Mouse (Mus musculus): ENCODE data around the gene Muc4. TPM values are rescaled to one million over a fixed set of nuclear protein-coding genes. Genes with fewer than 3 reads are reported as not detected.

Gene Muc4
- polyA plus RNA-seq, 1 experiment = not detected

DNA sequence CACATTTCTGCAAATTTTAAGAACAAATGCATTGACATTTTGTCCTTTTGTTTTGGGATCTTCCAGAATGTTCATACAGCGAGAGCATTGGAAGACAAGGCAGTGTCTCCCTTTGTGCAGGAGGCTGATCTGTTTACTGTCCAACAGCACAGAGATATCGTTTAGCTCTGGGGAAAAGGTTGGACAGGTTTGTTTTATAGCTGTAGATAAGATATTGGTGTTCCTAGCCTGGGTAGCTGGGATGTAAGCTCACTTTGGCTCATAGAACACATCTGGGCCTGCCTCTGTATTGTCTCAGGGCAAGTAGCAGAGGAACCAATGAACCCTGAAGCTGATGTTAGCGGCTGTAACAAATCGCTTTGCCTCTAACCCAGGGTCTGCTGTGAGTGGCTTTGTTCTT, 11.9 kb upstream of the Muc4 start:
- H3K4me3 ChIP-seq (ENCODE audit: insufficient read depth, low read length) = no peak overlapping the region
- H3K27ac ChIP-seq (ENCODE audit: insufficient read depth, low read length) = no peak overlapping the region

DNA sequence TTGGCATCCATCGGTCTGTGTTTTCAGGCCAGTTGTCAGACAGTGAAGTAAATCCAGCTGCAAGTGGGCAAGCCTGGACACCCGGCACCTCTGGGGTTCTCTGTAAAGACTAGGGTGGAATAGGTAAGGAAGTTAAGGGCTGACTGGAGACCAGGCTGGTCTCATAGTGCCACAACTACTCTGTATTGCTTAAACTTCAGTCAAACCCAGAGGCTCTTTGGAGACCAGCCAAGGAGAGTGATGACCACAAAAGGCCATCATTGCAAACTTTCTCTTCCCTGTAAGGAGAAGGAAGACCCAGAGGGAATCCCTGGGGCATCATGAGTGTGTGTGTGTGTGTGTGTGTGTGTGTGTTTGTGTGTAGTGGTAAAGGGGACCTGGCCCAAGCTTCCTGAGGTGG, 11.4 kb upstream of the Muc4 start:
- Histone ChIP-seq H3K4me1 (ENCODE audit: control insufficient read depth, insufficient read depth, low read length) (no peaks in the 10 kb centered on the region), H3K4me3 (ENCODE audit: insufficient read depth, low read length) (no peak overlapping the region), H3K27ac (ENCODE audit: insufficient read depth, low read length) (no peak overlapping the region)
- TF ChIP-seq CTCF (IDR thresholded peaks at IDR 0.05; ENCODE audit: borderline replicate concordance, insufficient read depth, low read length) (no peak), POLR2A (IDR thresholded peaks at IDR 0.05; ENCODE audit: low read depth, low read length) (no peak)

More for the DNA sequence above, 11.9 kb upstream of the Muc4 start:
- no peaks in the 10 kb centered on the region for H3K4me1 ChIP-seq (ENCODE audit: control insufficient read depth, insufficient read depth, low read length)
- TF ChIP-seq CTCF (IDR thresholded peaks at IDR 0.05; ENCODE audit: borderline replicate concordance, insufficient read depth, low read length) = no peak
- TF ChIP-seq POLR2A (IDR thresholded peaks at IDR 0.05; ENCODE audit: low read depth, low read length) = no peak

DNA sequence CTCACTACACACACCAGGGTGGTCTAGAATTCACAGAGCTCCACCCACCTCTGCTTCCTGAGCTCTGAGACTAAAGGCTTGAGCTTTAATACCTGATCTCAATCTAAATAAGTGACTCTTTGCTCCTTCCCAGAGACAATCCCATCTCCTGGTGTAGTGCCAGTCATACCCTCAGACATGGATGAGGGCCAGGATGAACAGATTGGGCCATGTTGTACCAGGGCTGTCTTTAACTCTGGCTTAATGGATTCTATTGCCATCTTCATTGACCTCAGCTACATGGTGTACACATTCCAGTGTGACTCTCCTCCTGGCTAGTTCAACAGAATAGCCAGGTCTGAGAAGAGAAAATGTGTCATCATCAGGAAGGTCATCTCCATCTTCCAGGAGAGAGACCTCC, 9.2 kb upstream of the Muc4 start:
- H3K27ac ChIP-seq (ENCODE audit: insufficient read depth, low read length) = no peak overlapping the region
- TF ChIP-seq CTCF (IDR thresholded peaks at IDR 0.05; ENCODE audit: borderline replicate concordance, insufficient read depth, low read length) (no peak), POLR2A (IDR thresholded peaks at IDR 0.05; ENCODE audit: low read depth, low read length) (no peak)
- H3K4me3 ChIP-seq (ENCODE audit: insufficient read depth, low read length) = no peak overlapping the region
- H3K4me1 ChIP-seq (ENCODE audit: control insufficient read depth, insufficient read depth, low read length) = no peaks in the 10 kb centered on the region

DNA sequence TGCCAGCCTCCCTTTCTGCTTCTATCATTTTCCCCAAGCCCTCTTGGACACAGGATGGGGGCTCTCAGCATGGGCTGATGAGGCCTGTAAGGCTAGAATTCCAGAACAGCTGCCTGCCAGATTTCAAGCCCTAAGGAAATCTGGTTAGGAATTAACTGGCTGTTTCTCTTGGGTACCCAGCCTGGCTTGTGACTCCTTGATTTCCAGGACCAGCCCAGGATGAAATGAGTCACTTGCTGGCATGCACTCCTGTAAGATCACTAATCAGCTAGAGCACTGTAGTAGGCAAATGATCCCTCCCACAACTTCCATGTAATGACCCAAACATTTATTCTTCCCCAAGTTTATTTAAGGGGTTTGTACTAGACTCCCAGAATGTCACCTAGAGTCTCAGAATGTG, 7.4 kb upstream of the Muc4 start:
- no peak for TF ChIP-seq POLR2A (IDR thresholded peaks at IDR 0.05; ENCODE audit: low read depth, low read length)

DNA sequence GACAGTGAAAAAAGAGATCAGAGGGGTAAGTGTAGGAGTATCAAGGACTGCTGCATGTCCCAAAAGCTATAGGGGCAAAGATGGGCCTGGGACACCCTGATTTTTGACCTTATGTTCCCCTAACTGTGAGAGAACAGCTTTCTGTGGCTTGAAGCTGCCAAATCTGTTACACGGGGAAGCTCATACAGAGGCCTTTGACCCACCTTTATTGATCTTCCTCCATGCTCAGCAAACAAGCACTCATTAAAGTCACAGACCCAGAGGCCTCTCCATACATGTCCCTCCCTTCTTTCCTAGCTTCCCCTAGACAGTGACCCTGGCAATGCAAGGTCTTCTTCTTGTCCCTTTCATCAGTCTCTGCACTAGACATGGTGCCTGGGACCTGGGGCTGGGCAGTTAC, 7.0 kb upstream of the Muc4 start:
- Histone ChIP-seq H3K4me1 (ENCODE audit: control insufficient read depth, insufficient read depth, low read length) (no peaks in the 10 kb centered on the region), H3K4me3 (ENCODE audit: insufficient read depth, low read length) (no peak overlapping the region), H3K27ac (ENCODE audit: insufficient read depth, low read length) (no peak overlapping the region)
- no peak for TF ChIP-seq CTCF (IDR thresholded peaks at IDR 0.05; ENCODE audit: borderline replicate concordance, insufficient read depth, low read length)
- TF ChIP-seq POLR2A (IDR thresholded peaks at IDR 0.05; ENCODE audit: low read depth, low read length) = no peak

More for the DNA sequence above, 7.4 kb upstream of the Muc4 start:
- Histone ChIP-seq H3K4me3 (ENCODE audit: insufficient read depth, low read length) (no peak overlapping the region), H3K27ac (ENCODE audit: insufficient read depth, low read length) (no peak overlapping the region), H3K4me1 (ENCODE audit: control insufficient read depth, insufficient read depth, low read length) (no peaks in the 10 kb centered on the region)

DNA sequence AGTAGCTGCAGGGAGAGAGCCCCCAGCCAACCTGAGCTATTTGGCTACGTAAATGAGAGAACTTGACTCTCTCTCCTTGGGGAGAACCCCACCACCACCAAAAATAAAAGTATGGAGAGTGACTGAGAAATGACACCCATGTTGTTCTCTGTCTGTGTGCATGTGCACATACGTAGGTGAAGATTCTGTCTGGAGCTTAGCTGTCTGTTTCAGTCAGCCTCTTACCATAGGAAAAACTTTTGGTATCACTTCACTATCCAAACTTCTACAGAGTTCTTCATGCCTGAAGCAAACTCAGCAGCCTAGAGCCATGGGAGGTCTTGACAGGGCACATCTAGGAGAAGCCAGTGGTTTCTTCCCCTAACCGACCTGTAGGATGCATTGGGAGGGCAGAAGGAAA, 2.5 kb upstream of the Muc4 start:
- no peak for TF ChIP-seq CTCF (IDR thresholded peaks at IDR 0.05; ENCODE audit: borderline replicate concordance, insufficient read depth, low read length)
- TF ChIP-seq POLR2A (IDR thresholded peaks at IDR 0.05; ENCODE audit: low read depth, low read length) = no peak
- Histone ChIP-seq H3K27ac (ENCODE audit: insufficient read depth, low read length) (no peak overlapping the region), H3K4me1 (ENCODE audit: control insufficient read depth, insufficient read depth, low read length) (no peaks in the 10 kb centered on the region), H3K4me3 (ENCODE audit: insufficient read depth, low read length) (no peak overlapping the region)

DNA sequence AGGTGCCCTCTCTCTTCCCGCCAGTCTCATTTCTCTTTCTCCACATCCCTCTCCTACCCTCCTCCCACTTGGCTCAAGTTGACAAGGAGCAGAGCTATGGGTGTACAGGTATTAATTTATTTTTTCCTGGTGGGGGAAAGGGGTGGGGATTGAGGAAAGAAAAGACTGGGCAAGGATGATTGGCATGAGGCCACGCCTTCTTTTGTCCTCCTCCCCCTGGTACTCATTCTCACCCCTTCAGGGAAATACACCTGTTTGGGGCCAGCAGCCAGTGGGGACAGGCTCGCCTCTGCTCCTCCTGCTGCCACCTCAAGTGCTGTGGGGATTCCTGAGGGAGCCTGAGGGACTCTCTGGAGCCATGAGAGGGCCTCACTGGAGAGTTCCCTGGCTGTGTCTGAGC, 336 bp downstream of the Muc4 start:
- Histone ChIP-seq H3K4me1 (ENCODE audit: control insufficient read depth, insufficient read depth, low read length) (no peaks in the 10 kb centered on the region), H3K4me3 (ENCODE audit: insufficient read depth, low read length) (no peak overlapping the region), H3K27ac (ENCODE audit: insufficient read depth, low read length) (no peak overlapping the region)
- TF ChIP-seq CTCF (IDR thresholded peaks at IDR 0.05; ENCODE audit: borderline replicate concordance, insufficient read depth, low read length) (no peak), POLR2A (IDR thresholded peaks at IDR 0.05; ENCODE audit: low read depth, low read length) (no peak)

DNA sequence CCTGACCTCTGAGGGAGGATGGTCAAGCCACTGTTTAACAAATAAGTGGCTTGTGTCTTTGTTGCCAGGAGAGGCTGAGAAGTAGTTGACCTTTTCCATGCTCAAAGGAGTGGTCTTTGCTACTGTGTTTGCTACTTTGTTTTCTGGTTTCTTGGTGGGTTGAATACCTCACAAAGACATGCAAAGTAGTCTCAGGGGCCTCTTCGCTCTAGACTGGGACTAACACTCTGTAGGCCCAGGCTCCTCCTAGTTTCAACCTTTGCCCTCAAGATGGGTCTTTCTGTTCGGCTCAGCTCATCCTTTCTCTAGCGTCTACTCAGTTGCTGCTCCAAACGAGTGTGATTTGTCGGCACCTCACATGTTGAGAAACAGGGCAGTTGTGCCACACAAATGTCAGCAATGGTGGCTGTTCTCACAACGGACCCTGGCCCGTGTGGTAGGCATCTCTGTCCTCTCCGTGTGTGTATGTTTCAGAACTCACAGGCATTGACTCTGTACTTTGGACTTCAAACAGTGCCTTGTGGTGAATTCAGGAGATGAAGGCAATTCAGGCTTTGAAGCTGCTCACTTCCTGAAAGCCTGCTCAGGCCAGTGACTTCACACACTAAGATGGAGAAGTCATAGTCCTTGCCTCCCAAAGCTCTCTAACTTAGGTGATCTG, 4.4 kb downstream of the Muc4 start:
- TF ChIP-seq POLR2A (IDR thresholded peaks at IDR 0.05; ENCODE audit: low read depth, low read length) = no peak
- no peak for TF ChIP-seq CTCF (IDR thresholded peaks at IDR 0.05; ENCODE audit: borderline replicate concordance, insufficient read depth, low read length)
- Histone ChIP-seq H3K4me1 (ENCODE audit: control insufficient read depth, insufficient read depth, low read length) (no peaks in the 10 kb centered on the region), H3K27ac (ENCODE audit: insufficient read depth, low read length) (no peak overlapping the region), H3K4me3 (ENCODE audit: insufficient read depth, low read length) (no peak overlapping the region)

DNA sequence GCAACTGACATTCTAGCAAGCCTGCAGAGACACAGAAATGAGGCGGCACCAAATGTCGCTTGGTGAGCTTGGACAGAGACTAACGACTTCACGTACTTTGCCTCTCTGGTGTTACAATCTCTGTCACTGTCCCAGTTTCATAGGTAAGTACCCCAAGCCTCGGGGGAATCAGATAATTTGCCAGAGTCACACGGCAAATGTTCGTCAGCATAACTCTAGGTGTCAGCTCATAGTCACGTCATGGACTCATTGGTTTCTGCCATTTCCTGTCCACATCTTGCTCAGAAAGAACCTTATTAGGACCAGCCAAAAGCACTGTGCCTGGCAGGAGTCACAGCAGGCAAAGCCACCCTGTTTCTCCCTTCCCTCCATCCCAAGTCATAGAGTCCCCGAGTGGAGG, 5.7 kb downstream of the Muc4 start:
- Histone ChIP-seq H3K4me3 (ENCODE audit: insufficient read depth, low read length) (no peak overlapping the region), H3K27ac (ENCODE audit: insufficient read depth, low read length) (no peak overlapping the region), H3K4me1 (ENCODE audit: control insufficient read depth, insufficient read depth, low read length) (no peaks in the 10 kb centered on the region)
- no peak for TF ChIP-seq POLR2A (IDR thresholded peaks at IDR 0.05; ENCODE audit: low read depth, low read length)
- TF ChIP-seq CTCF (IDR thresholded peaks at IDR 0.05; ENCODE audit: borderline replicate concordance, insufficient read depth, low read length) = no peak

DNA sequence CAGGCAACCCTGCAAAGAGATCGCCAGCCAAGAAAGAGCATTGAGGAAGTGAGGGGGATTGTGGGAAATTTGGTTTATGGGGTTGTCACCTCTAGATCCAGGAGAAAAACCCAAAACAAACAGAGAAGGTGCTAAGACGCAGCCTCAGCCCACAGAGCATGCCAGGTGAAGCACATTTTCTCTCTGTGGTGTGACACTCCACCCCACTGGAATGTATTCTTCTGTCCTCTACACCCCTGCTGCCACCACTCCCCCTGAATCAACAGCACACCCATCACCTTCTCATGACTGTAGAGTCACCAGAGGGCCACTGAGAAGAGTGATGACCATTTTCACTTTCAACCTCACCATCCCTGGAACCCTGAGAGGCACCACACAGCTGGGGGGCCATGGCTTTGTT, 7.0 kb downstream of the Muc4 start:
- Histone ChIP-seq H3K4me1 (ENCODE audit: control insufficient read depth, insufficient read depth, low read length) (no peaks in the 10 kb centered on the region), H3K4me3 (ENCODE audit: insufficient read depth, low read length) (no peak overlapping the region), H3K27ac (ENCODE audit: insufficient read depth, low read length) (no peak overlapping the region)
- TF ChIP-seq CTCF (IDR thresholded peaks at IDR 0.05; ENCODE audit: borderline replicate concordance, insufficient read depth, low read length) (no peak), POLR2A (IDR thresholded peaks at IDR 0.05; ENCODE audit: low read depth, low read length) (no peak)

DNA sequence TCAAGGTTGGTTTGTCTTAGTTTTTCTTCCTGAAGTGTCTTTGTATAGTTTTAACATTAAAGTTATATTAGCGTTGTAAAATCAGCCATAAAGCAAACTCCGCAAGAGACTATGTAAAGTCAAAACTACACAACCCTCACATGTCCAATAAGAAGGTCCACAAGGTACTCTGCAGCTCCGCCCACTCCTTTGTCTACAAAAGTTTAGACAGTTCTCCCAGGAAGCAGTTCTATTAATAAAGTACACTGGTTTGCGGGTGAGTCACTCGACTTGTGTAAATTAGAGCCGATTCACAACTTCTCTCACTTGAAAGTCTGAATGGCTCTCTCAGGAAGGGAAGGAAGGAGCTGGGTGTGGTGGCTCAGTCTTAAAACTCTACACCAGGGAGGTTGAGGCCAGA, 10.2 kb downstream of the Muc4 start:
- H3K4me1 ChIP-seq (ENCODE audit: control insufficient read depth, insufficient read depth, low read length) = no peaks in the 10 kb centered on the region
- H3K4me3 ChIP-seq (ENCODE audit: insufficient read depth, low read length) = no peak overlapping the region
- no peak overlapping the region for H3K27ac ChIP-seq (ENCODE audit: insufficient read depth, low read length)
- TF ChIP-seq POLR2A (IDR thresholded peaks at IDR 0.05; ENCODE audit: low read depth, low read length) (no peak), CTCF (IDR thresholded peaks at IDR 0.05; ENCODE audit: borderline replicate concordance, insufficient read depth, low read length) (no peak)
